Mouse (Mus musculus) embryo, embryonic 11.5 days (tissue): Measurements from ENCODE around the gene Chd5.

Source experiments
- DNase-seq: peaks from one replicate; pipeline ENCODE4 v3.0.0-alpha.2; 2012; ENCODE audit warnings: low read depth, low spot score

Gene Chd5

GRCm38 (mm10) chr4:152434836-152435235 lies 96.4 kb downstream of the Chd5 start:
- DNase-seq, result peak; percentile 83

DNA sequence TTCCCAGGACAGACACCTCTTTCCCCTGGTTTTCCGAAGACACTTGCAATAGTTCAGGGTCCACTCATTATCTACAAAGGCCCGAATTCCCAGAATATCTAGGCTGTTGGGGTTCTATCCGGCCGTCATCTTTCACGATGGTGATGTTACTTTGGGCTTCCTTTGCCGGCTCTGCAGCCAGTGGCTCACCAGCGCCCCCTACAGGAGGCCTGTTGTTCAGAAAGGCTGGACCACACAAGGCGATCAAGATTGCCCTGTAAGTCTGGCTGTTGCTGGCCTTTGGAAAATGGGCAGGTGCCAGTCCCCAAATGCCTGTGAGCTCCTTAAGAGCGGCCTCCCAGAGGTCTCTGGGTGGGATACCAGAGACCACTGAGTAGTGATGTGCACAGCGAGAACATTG lies 96.8 kb downstream of the Chd5 start:
- peak; percentile 56 for DNase-seq
